8 mouse cellular contexts compared by ENCODE assay signal in genomic region chr10:68611906-68612305, GRCm38 (mm10).
DNase-seq lines count a peak whose midpoint lies in the region; ATAC-seq lines count a peak whose summit lies in the region.

No protein-coding gene starts in this region.

- no peak for ATAC-seq in erythroblast, adult 5-6 weeks (replicated peaks; ENCODE audit: low FRiP score, poor library complexity, severe bottlenecking)
- no peak for ATAC-seq in megakaryocyte, adult 5-6 weeks (ENCODE audit: poor library complexity, severe bottlenecking)
- no peak for ATAC-seq in forebrain, embryonic 12.5 days (ENCODE audit: low FRiP score)

- peak; percentile 45 for DNase-seq in kidney, adult 18-20 months
- DNase-seq in kidney, adult 11 months = no peak
- DNase-seq in B cell, adult 2 months = peak; percentile 36 to 48
- DNase-seq in T-cell, adult 2 months (ENCODE audit: low spot score) = peak; percentile 2
- DNase-seq in lung, adult 18-20 months = peak; percentile 14 to 31

- H3K4me2 ChIP-seq in forebrain, embryonic 12.5 days = no peak overlapping the region

- H3K27ac ChIP-seq in forebrain, embryonic 12.5 days = no peak overlapping the region

- H3K4me1 ChIP-seq in forebrain, embryonic 12.5 days = no peaks in the 10 kb centered on the region

- H3K4me3 ChIP-seq in forebrain, embryonic 12.5 days (replicated peaks) = no peak overlapping the region

- 76% methylated on average over 9 of the region's 9 CpGs for WGBS in forebrain, embryonic 12.5 days

- H3K9ac ChIP-seq in forebrain, embryonic 12.5 days = no peak overlapping the region

- H3K9me3 ChIP-seq in forebrain, embryonic 12.5 days = 0 out of 2 replicates have a peak, but pooled peaks cover 3% of the 10 kb centered on the region

- no peaks in the 10 kb centered on the region for H3K27me3 ChIP-seq in forebrain, embryonic 12.5 days

- no peaks in the 10 kb centered on the region for H3K36me3 ChIP-seq in forebrain, embryonic 12.5 days (replicated peaks)
